Comparison of ENCODE assay signal across 7 mouse cellular contexts in genomic region chr17:46496623-46497434, GRCm38 (mm10). TPM values are rescaled to one million over a fixed set of nuclear protein-coding genes. Genes with fewer than 3 reads are reported as not detected.
DNase-seq lines count a peak whose midpoint lies in the region; ATAC-seq lines count a peak whose summit lies in the region.

Gene Dnph1, plus strand, starts transcription at chr17:46496711.

- under 1% methylated on average over 44 of the region's 44 CpGs for WGBS in intestine, embryonic 15.5 days

- peaks cover 10% of the 10 kb centered on the region; the same call in 1 of the 2 replicates for H3K4me1 ChIP-seq in intestine, embryonic 15.5 days (replicated peaks)

- H3K27ac ChIP-seq in intestine, embryonic 15.5 days, result 0 out of 2 replicates have a peak within 1 kb of the TSS, but pooled peaks have one; percentile 27

- H3K9me3 ChIP-seq in intestine, embryonic 15.5 days, result no peaks in the 10 kb centered on the region

- H3K36me3 ChIP-seq in intestine, embryonic 15.5 days, result no peaks in the 10 kb centered on the region

- 0 out of 2 replicates have a peak, but pooled peaks cover 3% of the 10 kb centered on the region for H3K27me3 ChIP-seq in intestine, embryonic 15.5 days (replicated peaks)

- H3K4me3 ChIP-seq in intestine, embryonic 15.5 days (replicated peaks), result peak within 1 kb of the TSS; percentile 64

- ATAC-seq in intestine, embryonic 15.5 days, result peak; percentile 98
- ATAC-seq in megakaryocyte-erythroid progenitor cell, adult 5-6 weeks (replicated peaks; ENCODE audit: low FRiP score, low TSS enrichment, poor library complexity, severe bottlenecking), result peak; percentile 99

- peak within 1 kb of the TSS; percentile 74 for H3K9ac ChIP-seq in intestine, embryonic 15.5 days

- H3K4me2 ChIP-seq in intestine, embryonic 15.5 days (replicated peaks), result peak within 1 kb of the TSS; percentile 95

- intact Hi-C loops in gastrocnemius, postnatal 36 days (cut with DNase I), result no loop called here
- intact Hi-C loops in left cerebral cortex, postnatal 14 days (cut with DNase I), result no loop called here

- DNase-seq in adrenal gland, postnatal 14 days, result peak; percentile 89
- peak; percentile 88 for DNase-seq in embryo, embryonic 9.5 days (ENCODE audit: extremely low spot score)
- DNase-seq in gastrocnemius, postnatal 36 days, result peak; percentile 32 to 63
- peak; percentile 80 to 86 for DNase-seq in left cerebral cortex, postnatal 14 days (ENCODE audit: low spot score in 2 of 2)
- DNase-seq in right cerebral cortex, postnatal 36 days (ENCODE audit: low spot score in 2 of 2), result peak; percentile 73 to 75

RNA-seq across cellular contexts. Expression of gene Dnph1, which starts in this region (rescaled TPM):
- 5.3 and 7.8 TPM in 2 replicates for total RNA-seq in adrenal gland, postnatal 14 days (2021)
- 1 to 10 TPM; 4.9 to 6.7 TPM for total RNA-seq in gastrocnemius, postnatal 36 days (2021)
- polyA plus RNA-seq in intestine, embryonic 15.5 days (2015; fragmentation: Nextera tagmentation; extraction: Ambion mirVana), result 48.7 and 48.9 TPM in 2 replicates
- total RNA-seq in left cerebral cortex, postnatal 14 days (2021), result 1 to 10 TPM; 5.2 to 5.3 TPM
- 49.4 and 60.5 TPM in 2 replicates for total RNA-seq in megakaryocyte-erythroid progenitor cell, adult 5-6 weeks (2014; fragmentation: Nextera tagmentation)
- total RNA-seq in megakaryocyte-erythroid progenitor cell, adult 5-6 weeks (2017), result 15.6 and 27.7 TPM in 2 replicates

Comparison
In these comparisons a context has a peak if more than half of its experiments do, and no peak if none do; other contexts are left out.
1. Peak in every context shown above with its lines: DNase-seq, ATAC-seq, H3K4me3 ChIP-seq and H3K27ac ChIP-seq.